Mouse (Mus musculus) granulocyte monocyte progenitor cell, adult 5-6 weeks (primary cell): ENCODE results near the gene Zscan4f. TPM values are rescaled to one million over a fixed set of nuclear protein-coding genes. Genes with fewer than 3 reads are reported as not detected.
"Not testable (repeated sequence)": the region's sequence is repeated elsewhere in the genome, so short reads cannot be mapped to it uniquely, and the experiment has no call there.

ENCODE experiments used
- ATAC-seq: replicated peaks from 2 replicates; pipeline ENCODE4 v1.8.0; 2016; ENCODE audit warnings: mild to moderate bottlenecking, moderate TSS enrichment, inconsistent platforms; ENCODE audit not compliant: poor library complexity, severe bottlenecking
- total RNA-seq, 2 experiments: library from RNA; stranded (forward) in 1 of 2; stranded (reverse) in 1 of 2; fragments of 200-712, 200-1000 nt in 1 of 2; fragments of >200 nt in 1 of 2; fragmentation: Nextera tagmentation in 1 of 2; gene quantifications; 2 replicates each; pipeline ENCODE4 v1.2.3; 2014 to 2017

Gene Zscan4f
- total RNA-seq (2014; fragmentation: Nextera tagmentation) = not detected in 2 replicates
- not detected in 2 replicates for total RNA-seq (2017)

- not testable (repeated sequence) for ATAC-seq
These were observed at the start of gene Zscan4f for GRCm38 (mm10) chr7:11397615-11398014. TSS of gene Zscan4f (plus strand) at chr7:11397915.

- ATAC-seq = not testable (repeated sequence)
These were observed 13.1 kb upstream of the Zscan4f start for GRCm38 (mm10) chr7:11384641-11385040.

Other genes with a start within 250 kb of the Zscan4f start
- not detected in 2 replicates for gene Zscan4d, start 231.8 kb upstream of the Zscan4f start, total RNA-seq (2014; fragmentation: Nextera tagmentation)
- gene Zscan4d, start 231.8 kb upstream of the Zscan4f start, total RNA-seq (2017) = not detected in 2 replicates
- gene Zscan4e, start 87.2 kb upstream of the Zscan4f start, total RNA-seq (2014; fragmentation: Nextera tagmentation) = not detected in 2 replicates
- gene Zscan4e, start 87.2 kb upstream of the Zscan4f start, total RNA-seq (2017) = not detected in 2 replicates
- gene Zscan4-ps2, start 116.4 kb downstream of the Zscan4f start, total RNA-seq (2014; fragmentation: Nextera tagmentation) = not detected in 2 replicates
- not detected in 2 replicates for gene Zscan4-ps2, start 116.4 kb downstream of the Zscan4f start, total RNA-seq (2017)
- not detected in 2 replicates for gene Zscan4-ps3, start 211.4 kb downstream of the Zscan4f start, total RNA-seq (2014; fragmentation: Nextera tagmentation)
- gene Zscan4-ps3, start 211.4 kb downstream of the Zscan4f start, total RNA-seq (2017) = not detected in 2 replicates